Mouse (Mus musculus) mature B cell (primary cell): ENCODE measurements around the gene Rsrp1.
"Not testable (repeated sequence)": the region's sequence is repeated elsewhere in the genome, so short reads cannot be mapped to it uniquely, and the experiment has no call there.

ENCODE experiments used
- in situ Hi-C: fragments of 300-500 bp; cut with MboI; formaldehyde crosslinking; loops from 2 replicates; pipeline ENCODE4 v1.14.3; 2019

Gene Rsrp1

DNA sequence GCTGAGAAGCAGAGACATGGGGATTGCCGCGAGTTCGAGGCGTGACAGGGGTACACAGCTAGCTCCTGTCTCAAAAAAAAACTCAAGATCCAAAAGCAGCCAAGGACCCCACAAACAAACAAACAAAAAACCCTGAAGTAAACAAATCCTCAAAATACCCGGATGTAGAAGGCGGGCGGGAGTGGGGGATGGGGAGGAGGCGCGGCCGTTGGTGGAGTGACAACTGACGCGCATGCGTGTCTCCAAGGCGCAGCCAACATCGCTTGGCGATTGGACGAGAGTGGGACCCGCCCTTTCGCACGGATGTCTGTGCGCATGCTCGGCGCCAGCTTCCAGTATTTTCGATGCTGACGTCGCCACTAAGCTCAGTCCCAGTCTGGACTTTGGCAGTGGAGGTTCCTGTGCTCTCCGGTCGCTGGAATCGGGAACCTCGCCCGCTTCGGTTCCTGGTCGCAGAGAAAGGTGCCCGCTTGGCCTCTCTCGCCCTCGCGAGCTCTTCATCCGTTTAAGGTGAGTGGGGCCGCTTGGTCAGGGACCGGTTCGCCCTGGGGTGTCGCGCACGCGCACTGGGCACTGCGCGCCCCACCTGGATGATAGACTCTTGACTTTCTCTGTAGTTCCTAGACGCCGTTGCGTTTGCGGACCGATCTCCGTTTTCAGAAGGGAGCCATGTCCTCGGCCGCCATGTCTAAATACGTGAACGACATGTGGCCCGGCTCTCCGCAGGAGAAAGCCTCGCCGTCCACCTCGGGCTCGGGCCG, at the start of gene Rsrp1:
Rsrp1 (plus strand) TSS at position 335 of the 761 bp plus-strand sequence.
- in situ Hi-C loops, result no loop called here

DNA sequence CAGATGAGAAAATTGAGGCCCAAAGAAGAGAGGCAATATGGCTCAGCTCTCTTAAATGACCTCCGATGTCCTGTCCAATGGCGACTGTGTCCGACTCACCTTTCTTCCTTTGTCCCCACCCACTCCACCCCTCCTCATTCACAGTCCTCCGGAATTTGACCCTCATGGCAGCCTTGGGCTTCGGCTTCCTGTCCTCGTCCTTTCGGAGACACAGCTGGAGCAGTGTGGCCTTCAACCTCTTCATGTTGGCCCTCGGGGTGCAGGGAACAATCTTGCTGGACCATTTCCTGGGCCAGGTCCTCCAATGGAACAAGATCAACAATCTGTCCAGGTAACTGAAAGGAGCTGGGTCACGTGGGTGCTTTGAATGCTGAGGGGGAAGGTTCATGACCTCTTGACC, 47.2 kb upstream of the Rsrp1 start:
- in situ Hi-C loops, result no loop called here

DNA sequence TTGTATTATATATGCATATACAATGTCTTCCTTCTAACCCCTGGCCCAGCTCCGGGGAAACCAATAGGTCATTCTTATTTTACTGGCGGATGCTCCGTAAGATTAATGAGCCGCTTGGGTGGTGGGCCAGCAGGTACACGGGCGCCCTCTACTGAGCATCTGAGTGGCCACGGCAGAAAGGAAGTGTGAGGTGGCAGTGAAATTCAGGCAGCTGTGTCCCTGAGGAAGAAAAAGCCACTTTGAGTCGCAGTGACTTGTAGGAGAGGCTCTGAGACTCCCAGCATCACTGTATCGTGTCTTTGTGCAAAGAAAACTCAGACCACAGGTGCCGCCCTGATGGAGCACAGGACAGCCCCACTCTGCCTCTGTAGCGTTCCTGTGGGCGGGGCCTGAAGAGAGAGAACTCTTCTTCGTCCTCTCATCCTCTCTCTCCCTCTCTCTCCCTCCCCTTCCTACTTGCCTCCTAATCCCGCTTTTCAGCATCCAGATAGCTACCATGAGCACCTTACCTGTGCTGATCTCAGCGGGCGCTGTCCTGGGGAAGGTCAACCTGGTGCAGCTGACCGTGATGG, 43.9 kb upstream of the Rsrp1 start:
- in situ Hi-C loops, result no loop called here

GRCm38 (mm10) chr4:134880041-134880440, 43.4 kb upstream of the Rsrp1 start:
- in situ Hi-C loops, result no loop called here

DNA sequence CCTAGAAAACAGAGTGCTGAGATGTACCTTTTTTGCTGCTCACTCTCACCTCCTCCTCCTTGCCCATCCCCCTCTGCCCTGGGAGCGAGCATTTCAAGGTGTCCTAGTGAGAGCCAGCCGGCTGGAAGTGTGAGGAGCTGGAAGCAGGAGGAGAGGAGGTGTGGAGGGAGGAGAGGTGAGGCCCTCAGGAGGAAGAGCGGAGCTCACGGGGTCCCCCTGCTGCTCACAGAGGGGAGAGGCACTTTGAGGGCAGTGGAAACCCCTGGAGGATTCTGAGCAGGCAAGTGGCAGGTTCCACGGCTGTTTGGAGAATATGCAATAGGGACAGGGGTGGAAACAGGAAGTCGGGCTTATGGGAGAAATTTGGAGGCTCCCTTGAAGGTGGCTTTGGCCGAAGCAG, 40.1 kb upstream of the Rsrp1 start:
- in situ Hi-C loops, result no loop called here

- in situ Hi-C loops, result no loop called here
These were observed 39.6 kb upstream of the Rsrp1 start for GRCm38 (mm10) chr4:134883808-134884207.

DNA sequence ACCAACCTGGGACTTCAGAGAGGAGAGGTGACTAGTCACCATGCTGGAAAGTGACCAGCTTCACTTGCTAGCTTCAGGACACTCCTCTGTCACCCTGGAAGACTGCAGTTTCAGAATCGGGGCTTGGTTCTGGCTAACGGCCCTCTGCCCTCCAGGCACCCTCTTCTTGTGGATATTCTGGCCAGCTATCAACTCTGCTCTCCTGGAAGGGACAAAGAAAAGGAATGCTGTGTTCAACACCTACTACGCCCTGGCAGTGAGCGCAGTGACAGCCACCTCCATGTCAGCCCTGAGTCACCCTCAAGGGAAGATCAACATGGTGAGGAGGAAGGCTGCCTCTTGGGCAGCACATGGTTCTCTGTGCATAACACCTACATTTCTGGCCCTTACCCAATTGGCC, 39.0 kb upstream of the Rsrp1 start:
- in situ Hi-C loops, result no loop called here

- in situ Hi-C loops, result no loop called here
These were observed 31.3 kb upstream of the Rsrp1 start for GRCm38 (mm10) chr4:134892096-134892495.

- in situ Hi-C loops, result no loop called here
These were observed 26.1 kb upstream of the Rsrp1 start for GRCm38 (mm10) chr4:134897256-134897655.

DNA sequence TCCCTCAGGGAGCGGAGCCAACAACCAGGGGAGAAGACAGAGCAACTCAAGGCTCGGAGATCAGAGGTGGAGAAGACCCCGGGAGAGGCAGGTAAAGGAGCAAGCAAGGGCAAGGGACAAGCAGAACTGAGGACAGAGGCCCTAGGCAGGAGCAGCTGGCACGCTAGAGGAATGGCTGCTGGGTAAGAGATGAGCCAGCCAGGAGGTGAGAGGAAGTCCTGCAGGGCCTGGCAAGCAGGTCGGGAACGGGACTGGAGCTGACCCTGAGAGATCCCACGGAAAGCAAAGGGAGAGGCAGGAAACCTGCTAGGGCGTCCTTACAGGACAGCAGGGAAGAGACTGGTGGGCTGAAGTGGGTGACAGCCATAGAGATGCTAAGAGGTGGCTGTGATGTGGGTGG, 22.3 kb upstream of the Rsrp1 start:
- in situ Hi-C loops, result no loop called here

- in situ Hi-C loops, result no loop called here
These were observed 20.3 kb upstream of the Rsrp1 start for GRCm38 (mm10) chr4:134903046-134903445.

- in situ Hi-C loops, result not testable (repeated sequence)
These were observed 12.0 kb upstream of the Rsrp1 start for GRCm38 (mm10) chr4:134911406-134911805.

- in situ Hi-C loops, result no loop called here
These were observed 10.0 kb upstream of the Rsrp1 start for GRCm38 (mm10) chr4:134913413-134913812.

DNA sequence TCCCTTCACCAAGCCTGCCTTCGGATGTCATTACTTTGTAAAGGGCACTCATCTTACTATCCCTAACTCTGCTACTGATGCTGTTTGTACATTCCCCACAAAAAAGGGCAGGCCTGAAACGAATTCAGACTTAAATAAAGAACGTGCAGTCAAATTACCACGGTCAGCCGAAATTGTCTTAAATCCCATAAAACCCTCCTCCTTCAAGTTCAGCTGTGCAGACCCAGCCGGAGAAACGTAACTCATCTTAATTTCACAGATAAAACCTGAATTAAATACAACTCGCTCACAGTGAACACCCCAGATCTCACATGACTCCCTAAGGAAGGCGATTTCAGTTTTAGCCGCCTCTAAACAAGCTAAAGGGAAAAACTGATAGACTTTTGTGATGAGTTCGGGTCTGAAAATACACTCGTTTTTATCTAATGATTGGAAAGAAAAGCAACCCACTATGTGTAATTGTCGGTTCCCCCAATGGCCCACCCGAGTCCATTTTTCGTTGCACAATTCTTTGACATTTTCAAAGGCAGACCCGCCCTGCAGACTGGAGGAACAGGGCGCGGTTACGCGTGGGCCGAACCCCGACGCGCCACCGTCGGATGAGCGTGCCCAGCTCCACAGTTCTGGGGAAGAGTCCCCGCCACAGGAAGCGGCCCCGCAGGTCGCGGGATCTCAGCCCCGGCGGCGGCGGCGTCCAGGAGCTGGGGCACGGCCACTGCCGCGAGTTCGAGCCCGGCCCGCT, 9.1 kb upstream of the Rsrp1 start:
- in situ Hi-C loops, result no loop called here

- in situ Hi-C loops, result no loop called here
These were observed 8.6 kb upstream of the Rsrp1 start, which contains the start of gene Tmem50a for GRCm38 (mm10) chr4:134914864-134915209. Gene Tmem50a, minus strand, starts transcription at chr4:134915024.

- in situ Hi-C loops, result no loop called here
These were observed 8.0 kb upstream of the Rsrp1 start for GRCm38 (mm10) chr4:134915223-134916050.

DNA sequence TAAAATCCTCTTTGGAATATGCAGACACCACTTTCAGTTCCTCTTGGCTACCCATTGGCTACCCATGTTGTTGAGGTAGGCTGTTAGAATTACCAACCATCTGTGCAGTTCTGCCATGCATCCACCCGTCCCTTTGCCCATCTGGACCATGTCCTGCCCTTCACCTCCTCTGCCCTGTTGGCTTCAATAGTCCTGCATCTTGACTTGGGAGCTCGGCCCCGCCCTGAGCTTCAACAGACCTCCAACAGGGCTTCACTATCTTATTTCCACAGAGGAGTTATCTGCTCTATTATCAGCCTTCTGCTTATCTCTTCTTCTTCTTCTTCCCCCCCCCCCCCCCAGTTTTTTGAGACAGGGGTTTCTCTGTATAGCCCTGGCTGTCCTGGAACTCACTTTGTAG, 6.2 kb upstream of the Rsrp1 start:
- in situ Hi-C loops, result no loop called here

GRCm38 (mm10) chr4:134918381-134918780, 5.0 kb upstream of the Rsrp1 start:
- in situ Hi-C loops, result no loop called here

- in situ Hi-C loops, result no loop called here
These were observed 3.5 kb upstream of the Rsrp1 start for GRCm38 (mm10) chr4:134919733-134920540.

DNA sequence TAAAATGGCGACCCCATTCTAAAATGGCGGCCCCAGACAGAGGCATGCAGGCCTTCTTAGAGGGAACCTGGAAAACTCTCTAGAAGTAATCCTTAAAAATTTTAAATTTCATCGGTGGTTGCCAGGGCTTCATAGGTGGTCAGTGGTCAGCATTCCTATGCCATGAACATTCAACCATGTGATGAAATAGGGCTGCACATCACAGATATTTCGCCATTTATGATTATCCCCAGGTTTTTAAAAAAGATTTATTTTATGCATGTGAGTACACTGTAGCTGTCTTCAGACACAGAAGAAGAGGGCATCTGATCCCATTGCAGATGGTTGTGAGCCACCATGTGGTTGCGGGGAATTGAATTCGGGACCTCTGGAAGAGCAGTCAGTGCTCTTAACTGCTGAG, 2.8 kb upstream of the Rsrp1 start:
- in situ Hi-C loops, result no loop called here

GRCm38 (mm10) chr4:134921703-134922102, 1.7 kb upstream of the Rsrp1 start:
- in situ Hi-C loops, result no loop called here
